Mouse (Mus musculus): Measurements from ENCODE around the gene Stambpl1. TPM values are rescaled to one million over a fixed set of nuclear protein-coding genes. Genes with fewer than 3 reads are reported as not detected.

Stambpl1 gene
- 2.9 TPM for polyA plus RNA-seq (2014; fragmentation: Illumina TruSeq; extraction: RNeasy Lipid Tissue Mini Kit (QIAGEN cat#74804); ENCODE audit: low read depth, low replicate concordance)

GRCm38 (mm10) chr19:34192008-34192963, at the start of gene Stambpl1:
Gene Stambpl1 (plus strand): TSS chr19:34192229.

GRCm38 (mm10) chr19:34165891-34166290, 26.1 kb upstream of the Stambpl1 start, which contains the start of gene Ankrd22:
Gene Ankrd22 (minus strand): TSS chr19:34166053.

DNA sequence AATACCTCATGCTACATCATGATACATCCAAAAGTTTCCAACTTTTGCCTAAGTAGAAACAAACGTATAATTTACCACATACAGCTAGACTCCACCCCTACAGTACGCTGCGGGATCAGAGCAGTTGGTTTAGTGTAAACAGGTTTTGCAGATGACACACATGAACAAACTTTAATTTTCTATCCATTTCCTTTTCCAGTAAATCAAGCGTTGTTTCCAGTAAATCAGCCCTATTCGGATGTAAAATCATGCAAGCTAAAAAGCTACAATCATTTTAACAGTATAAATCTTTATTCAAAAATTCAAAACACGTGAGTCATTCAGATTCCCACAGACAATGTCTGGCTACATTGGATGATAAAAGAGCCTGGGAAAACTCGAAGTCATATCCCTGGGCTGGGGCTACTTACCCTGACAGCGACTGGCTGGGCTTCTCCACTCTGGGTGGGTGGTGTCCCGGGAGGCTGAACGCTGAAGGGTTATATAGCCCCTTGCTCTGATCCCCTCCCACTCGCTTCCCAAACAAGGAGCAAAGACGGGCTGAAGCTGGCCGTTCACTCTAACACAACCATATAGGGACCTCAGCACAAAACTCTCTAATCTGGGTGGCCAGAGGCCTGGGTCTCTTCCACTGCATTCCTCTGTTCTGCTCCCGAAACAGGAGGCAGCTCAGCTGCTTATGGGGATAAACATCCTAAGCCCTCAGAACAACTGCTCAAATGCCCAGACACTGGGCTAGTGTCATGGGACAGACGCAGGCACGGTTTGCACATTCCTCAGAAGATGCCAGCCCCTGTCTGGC, 63.1 kb downstream of the Stambpl1 start, which contains the start of gene Acta2:
Gene Acta2, minus strand, starts transcription at position 711 of the 802 bp plus-strand sequence.

Other genes starting within 250 kb of the Stambpl1 start
- gene Lipf, start 231.0 kb upstream of the Stambpl1 start, polyA plus RNA-seq (2014; fragmentation: Illumina TruSeq; extraction: RNeasy Lipid Tissue Mini Kit (QIAGEN cat#74804); ENCODE audit: low read depth, low replicate concordance) = not detected
- gene Lipk, start 183.9 kb upstream of the Stambpl1 start, polyA plus RNA-seq (2014; fragmentation: Illumina TruSeq; extraction: RNeasy Lipid Tissue Mini Kit (QIAGEN cat#74804); ENCODE audit: low read depth, low replicate concordance) = not detected
- not detected for gene Lipn, start 124.9 kb upstream of the Stambpl1 start, polyA plus RNA-seq (2014; fragmentation: Illumina TruSeq; extraction: RNeasy Lipid Tissue Mini Kit (QIAGEN cat#74804); ENCODE audit: low read depth, low replicate concordance)
- gene Lipm, start 91.3 kb upstream of the Stambpl1 start, polyA plus RNA-seq (2014; fragmentation: Illumina TruSeq; extraction: RNeasy Lipid Tissue Mini Kit (QIAGEN cat#74804); ENCODE audit: low read depth, low replicate concordance) = not detected
- not detected for gene Ankrd22, start 26.2 kb upstream of the Stambpl1 start, polyA plus RNA-seq (2014; fragmentation: Illumina TruSeq; extraction: RNeasy Lipid Tissue Mini Kit (QIAGEN cat#74804); ENCODE audit: low read depth, low replicate concordance)
- gene Acta2, start 63.4 kb downstream of the Stambpl1 start, polyA plus RNA-seq (2014; fragmentation: Illumina TruSeq; extraction: RNeasy Lipid Tissue Mini Kit (QIAGEN cat#74804); ENCODE audit: low read depth, low replicate concordance) = 296 TPM
- 25.2 TPM for gene Fas, start 98.4 kb downstream of the Stambpl1 start, polyA plus RNA-seq (2014; fragmentation: Illumina TruSeq; extraction: RNeasy Lipid Tissue Mini Kit (QIAGEN cat#74804); ENCODE audit: low read depth, low replicate concordance)

All from heart, adult 10 weeks (tissue).